Mouse (Mus musculus) kidney, adult 2 months (tissue): ENCODE data around the gene Pdzrn3. TPM values are rescaled to one million over a fixed set of nuclear protein-coding genes. Genes with fewer than 3 reads are reported as not detected.

Experiments used
- DNase-seq: peaks from one replicate; pipeline ENCODE4 v3.0.0; 2021
- H3K27ac ChIP-seq: fragments of 200-500 bp; 2 replicates; pipeline ENCODE4 v1.5.1; 2012; ENCODE audit warnings: low read depth, low read length, control low read depth, inconsistent platforms; ENCODE audit not compliant: insufficient read depth
- H3K27me3 ChIP-seq: fragments of 200-500 bp; replicated peaks from 2 replicates; pipeline ENCODE4 v1.6.1; 2012; ENCODE audit warnings: mild to moderate bottlenecking, moderate library complexity, low read length, inconsistent platforms; ENCODE audit not compliant: control insufficient read depth, insufficient read depth
- H3K36me3 ChIP-seq: fragments of 200-500 bp; 2 replicates; pipeline ENCODE4 v1.6.1; 2012; ENCODE audit warnings: mild to moderate bottlenecking, moderate library complexity, low read length, inconsistent platforms; ENCODE audit not compliant: control insufficient read depth, insufficient read depth
- H3K4me1 ChIP-seq: fragments of 200-500 bp; 2 replicates; pipeline ENCODE4 v1.6.1; 2011; ENCODE audit warnings: low read length; ENCODE audit not compliant: control insufficient read depth, insufficient read depth
- H3K4me3 ChIP-seq: fragments of 200-500 bp; 2 replicates; pipeline ENCODE4 v1.5.1; 2011; ENCODE audit warnings: mild to moderate bottlenecking, low read depth, low read length, control low read depth; ENCODE audit not compliant: insufficient read depth
- CTCF ChIP-seq: fragments of 200-500 bp; conservative IDR thresholded peaks from 2 replicates; pipeline ENCODE4 v1.5.1; 2011; ENCODE audit warnings: low read depth, mild to moderate bottlenecking, control low read depth, low read length, moderate library complexity, mixed read lengths; ENCODE audit not compliant: insufficient read depth, insufficient read length
- POLR2A ChIP-seq: fragments of 200-500 bp; IDR thresholded peaks from one replicate; pipeline ENCODE4 v1.6.1; 2011; ENCODE audit warnings: low read depth, low read length, control low read depth
- WGBS: fragments of 180-500 bp; shearing (Covaris S2); methylation state at CpG from one replicate; pipeline ENCODE4 v1.1.7; 2018; 5-methylcytosine and 5-hydroxymethylcytosine counted together
- polyA plus RNA-seq: library from polyadenylated mRNA; depleted of rRNA; stranded (reverse); fragments of >200 nt; gene quantifications from 2 replicates; pipeline ENCODE4 v1.2.3, GENCODE M21; 2012; rRNA removed

Pdzrn3 gene
- polyA plus RNA-seq, result 11.9 and 14.2 TPM in 2 replicates

DNA sequence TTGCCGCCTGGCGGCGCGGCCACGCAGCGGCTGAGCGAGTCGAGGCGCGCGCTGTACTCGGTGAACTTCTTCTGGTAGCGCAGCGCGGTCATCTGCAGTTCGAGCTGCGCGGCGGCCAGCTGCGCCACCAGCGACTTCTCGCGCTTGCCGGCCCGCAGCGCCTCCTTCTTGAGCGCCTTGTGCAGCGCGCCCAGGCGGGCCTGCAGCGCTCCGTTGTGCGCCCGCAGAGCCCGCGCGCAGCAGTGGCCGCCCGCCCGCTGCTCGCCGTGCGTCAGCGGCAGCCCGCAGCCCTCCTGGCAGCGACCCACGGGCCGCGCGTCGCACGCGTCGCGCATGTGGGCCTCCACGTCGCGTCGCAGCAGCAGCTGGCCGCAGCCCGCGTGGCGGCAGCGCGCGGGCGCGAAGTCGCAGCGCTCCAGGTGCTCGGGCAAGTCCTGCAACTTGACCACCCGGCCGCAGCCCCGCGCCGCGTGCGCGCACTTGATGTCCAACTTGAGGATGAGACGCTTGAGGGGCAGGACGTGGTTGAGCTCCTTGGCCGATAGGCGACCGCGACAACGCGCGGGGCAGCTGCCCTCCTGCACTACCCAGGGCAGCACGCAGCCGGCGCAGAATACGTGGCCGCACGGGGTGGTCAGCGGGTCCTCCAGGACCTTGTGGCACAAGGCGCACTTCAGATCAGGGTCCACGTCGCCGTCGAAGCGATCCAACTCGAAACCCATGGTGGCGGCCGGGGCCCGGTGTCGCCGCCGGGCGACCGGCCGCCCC, at the start of gene Pdzrn3:
TSS of gene Pdzrn3 (minus strand) at position 731 of the 768 bp plus-strand sequence.
- TF ChIP-seq CTCF (peak; percentile 48), POLR2A (no peak)
- peak within 1 kb of the TSS; percentile 66 for H3K27ac ChIP-seq
- DNase-seq, result peak; percentile 74
- H3K4me1 ChIP-seq, result peaks cover 2% of the 10 kb centered on the region
- WGBS, result under 1% methylated on average over 111 of the region's 111 CpGs
- no peaks in the 10 kb centered on the region for H3K36me3 ChIP-seq
- no peaks in the 10 kb centered on the region for H3K27me3 ChIP-seq
- peak within 1 kb of the TSS; percentile 75 for H3K4me3 ChIP-seq

DNA sequence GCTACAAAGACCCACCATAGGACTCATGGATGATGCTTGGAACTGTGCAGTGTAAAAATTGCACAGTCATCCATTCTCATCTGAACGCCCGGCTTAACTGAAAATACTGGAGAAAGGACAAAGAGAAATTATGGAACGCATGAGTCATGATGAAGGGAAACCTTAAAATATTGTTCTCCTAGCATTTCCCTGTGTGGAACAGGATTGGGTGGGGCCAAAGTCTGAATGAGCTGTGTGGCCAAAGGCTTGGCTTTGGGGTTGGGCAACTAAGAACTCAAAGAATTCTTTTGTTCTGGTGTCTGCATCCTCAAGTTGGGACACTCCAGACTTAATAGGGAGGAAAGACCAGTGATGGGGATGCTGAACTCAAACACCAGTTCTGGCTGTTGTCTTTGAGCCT, 49.6 kb upstream of the Pdzrn3 start:
- WGBS, result 85% methylated on average over 3 of the region's 3 CpGs

DNA sequence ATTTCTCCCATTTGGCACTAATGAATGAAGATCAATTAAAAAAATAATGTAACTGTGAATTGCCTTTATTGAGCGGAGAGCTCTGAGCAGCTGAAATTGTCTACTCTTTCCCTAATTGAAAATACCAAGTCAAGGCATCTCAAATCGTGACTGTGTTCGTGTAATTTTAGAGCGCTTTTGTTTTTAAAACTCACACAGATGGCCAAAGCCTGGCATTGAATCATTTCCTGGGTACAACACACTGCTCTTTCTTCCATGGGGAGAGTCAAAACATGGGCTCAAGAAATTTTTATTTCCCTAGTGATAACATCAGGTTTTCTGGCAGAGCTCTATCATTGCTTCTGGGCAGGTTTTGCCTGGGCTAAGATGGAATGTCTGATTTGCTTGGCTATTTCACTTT, 48.6 kb upstream of the Pdzrn3 start:
- no peaks in the 10 kb centered on the region for H3K4me1 ChIP-seq
- H3K27ac ChIP-seq, result no peak overlapping the region
- no peak overlapping the region for H3K4me3 ChIP-seq
- DNase-seq, result no peak
- no peaks in the 10 kb centered on the region; the same call in 1 of the 2 replicates for H3K27me3 ChIP-seq
- 66% methylated on average over 4 of the region's 4 CpGs for WGBS
- H3K36me3 ChIP-seq, result no peaks in the 10 kb centered on the region
- TF ChIP-seq CTCF (no peak), POLR2A (no peak)

More for the DNA sequence above, 49.6 kb upstream of the Pdzrn3 start:
- Histone ChIP-seq H3K27me3 (no peaks in the 10 kb centered on the region; the same call in 1 of the 2 replicates), H3K36me3 (no peaks in the 10 kb centered on the region), H3K4me3 (no peak overlapping the region), H3K27ac (no peak overlapping the region), H3K4me1 (no peaks in the 10 kb centered on the region)
- TF ChIP-seq CTCF, result no peak
- no peak for DNase-seq

DNA sequence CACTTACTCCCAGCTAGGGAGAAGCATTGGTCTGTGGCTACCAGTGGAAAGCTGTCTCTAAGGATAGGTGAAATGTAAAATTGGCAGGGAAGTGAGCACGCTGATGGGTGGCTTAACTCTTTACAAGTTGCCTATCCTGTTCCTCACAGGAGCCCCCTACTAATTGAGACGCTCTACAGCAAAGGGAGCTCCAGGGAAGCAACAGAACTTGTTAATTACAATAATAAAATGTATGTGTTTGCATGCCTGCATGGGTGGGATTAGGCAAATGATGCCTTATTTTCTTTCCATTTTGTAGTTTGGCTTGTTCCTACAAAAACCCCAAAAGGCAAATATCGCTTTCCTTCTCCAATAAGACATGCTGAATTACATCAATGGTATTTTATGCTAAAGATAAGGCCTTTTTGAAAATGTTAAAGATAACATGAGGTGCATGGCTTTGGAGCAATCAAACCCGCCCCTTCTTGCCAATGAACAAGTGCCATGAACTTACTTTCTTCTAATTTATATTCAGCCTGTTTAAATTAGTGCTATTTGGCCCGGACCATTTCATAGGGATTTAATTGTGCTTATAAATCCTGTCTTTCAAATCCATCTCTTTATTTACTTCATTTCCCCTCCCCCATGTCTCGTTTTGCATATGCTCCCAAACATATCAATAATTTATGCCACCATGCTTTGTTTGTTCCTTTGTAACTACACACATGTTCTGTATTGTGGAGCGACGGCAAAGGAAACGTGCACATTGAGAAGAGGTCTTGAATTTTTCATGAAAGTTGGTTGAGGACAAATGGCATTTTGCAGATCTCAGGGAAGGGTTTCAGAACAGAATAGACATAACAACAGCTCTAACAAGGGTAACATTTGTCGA, 44.6 kb upstream of the Pdzrn3 start:
- TF ChIP-seq POLR2A (no peak), CTCF (no peak)
- 83% methylated on average over 10 of the region's 10 CpGs for WGBS
- no peak overlapping the region for H3K27ac ChIP-seq
- no peak for DNase-seq
- no peaks in the 10 kb centered on the region for H3K36me3 ChIP-seq
- no peak overlapping the region for H3K4me3 ChIP-seq
- no peaks in the 10 kb centered on the region for H3K4me1 ChIP-seq
- H3K27me3 ChIP-seq, result no peaks in the 10 kb centered on the region; the same call in 1 of the 2 replicates

DNA sequence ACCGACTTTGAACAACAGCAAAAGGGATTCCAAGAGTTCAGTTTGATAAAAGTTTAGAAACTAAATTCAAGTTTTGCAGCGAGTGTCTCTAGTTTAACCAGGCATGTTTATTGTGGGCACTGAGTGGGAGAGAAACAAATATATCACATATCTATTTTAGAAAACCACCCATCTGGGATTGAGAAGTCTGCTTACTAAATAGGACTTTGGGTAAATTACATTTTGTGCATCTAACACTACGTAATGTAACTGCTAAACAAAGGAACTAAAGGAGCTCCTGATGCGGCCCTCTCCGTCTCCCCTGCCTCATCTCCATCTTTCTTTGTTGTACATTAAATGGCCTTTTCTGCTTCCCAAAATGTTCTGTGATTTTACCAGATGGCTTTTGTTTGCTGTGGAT, 40.5 kb upstream of the Pdzrn3 start:
- no peak overlapping the region for H3K4me3 ChIP-seq
- TF ChIP-seq CTCF (no peak), POLR2A (no peak)
- H3K27ac ChIP-seq, result no peak overlapping the region
- H3K27me3 ChIP-seq, result no peaks in the 10 kb centered on the region
- H3K4me1 ChIP-seq, result no peaks in the 10 kb centered on the region
- 94% methylated on average over 5 of the region's 5 CpGs for WGBS
- no peak for DNase-seq
- H3K36me3 ChIP-seq, result no peaks in the 10 kb centered on the region

DNA sequence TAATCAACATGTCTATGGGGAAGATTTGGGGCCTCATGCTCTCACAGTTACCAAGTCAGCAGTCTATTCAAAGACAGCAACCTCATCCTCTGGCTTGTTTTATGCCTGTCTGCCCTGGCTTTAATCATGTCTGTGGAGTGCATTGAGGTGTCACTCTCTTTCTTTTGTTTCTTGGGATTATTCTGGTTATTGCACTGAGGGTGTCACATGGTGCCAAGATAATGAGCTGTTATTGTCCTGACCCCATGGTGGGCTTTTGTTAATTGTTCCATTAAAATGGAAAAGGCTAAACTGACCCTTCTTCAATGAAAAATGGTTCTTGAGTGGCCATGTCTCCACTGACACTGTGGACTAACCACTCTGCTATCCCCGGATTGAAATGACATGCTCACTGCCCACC, 34.0 kb upstream of the Pdzrn3 start:
- Histone ChIP-seq H3K27me3 (no peaks in the 10 kb centered on the region), H3K4me3 (no peak overlapping the region), H3K27ac (no peak overlapping the region), H3K36me3 (no peaks in the 10 kb centered on the region), H3K4me1 (no peaks in the 10 kb centered on the region)
- DNase-seq, result no peak
- no peak for TF ChIP-seq CTCF
- no peak for TF ChIP-seq POLR2A
- WGBS, result 66% methylated on average over 1 of the region's 1 CpGs

DNA sequence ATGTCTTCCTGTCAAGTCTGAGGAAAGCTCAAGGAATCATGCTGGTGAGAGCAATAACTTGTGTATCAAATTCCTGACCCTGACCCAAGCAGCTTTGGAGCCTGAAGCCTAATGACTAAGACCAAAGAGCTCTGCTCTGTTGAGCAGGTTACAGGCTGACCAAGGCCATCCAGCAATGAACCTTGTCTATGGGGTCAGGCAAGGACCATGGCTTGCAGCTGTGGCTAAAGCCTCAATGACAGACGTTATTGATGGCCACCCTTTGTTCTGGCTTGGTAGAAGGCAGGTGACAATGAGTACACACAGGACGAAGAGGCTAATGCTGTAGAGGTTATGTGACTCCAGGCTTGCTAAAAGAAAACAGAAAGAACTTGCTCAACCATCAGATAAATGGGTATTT, 33.4 kb upstream of the Pdzrn3 start:
- no peaks in the 10 kb centered on the region for H3K4me1 ChIP-seq
- no peaks in the 10 kb centered on the region for H3K27me3 ChIP-seq
- no peaks in the 10 kb centered on the region for H3K36me3 ChIP-seq
- H3K4me3 ChIP-seq, result no peak overlapping the region
- TF ChIP-seq POLR2A, result no peak
- TF ChIP-seq CTCF, result no peak
- no peak overlapping the region for H3K27ac ChIP-seq
- DNase-seq, result no peak
- WGBS, result 45% methylated on average over 2 of the region's 2 CpGs
